Mouse (Mus musculus) CD4-positive, CD25-positive, alpha-beta regulatory T cell, adult 4 months (primary cell): ENCODE data around the gene Pcsk5. TPM values are rescaled to one million over a fixed set of nuclear protein-coding genes. Genes with fewer than 3 reads are reported as not detected.

Experiments used
- ATAC-seq: one replicate; pipeline ENCODE4 v1.8.0; 2017
- polyA plus RNA-seq, 2 experiments: library from polyadenylated mRNA; unstranded; fragments of 100-300 nt; shearing (Covaris generic); gene quantifications; one replicate each; pipeline ENCODE4 v1.2.1; 2017

The Pcsk5 gene
- polyA plus RNA-seq, 2 experiments from 2014 or later, result not detected

- ATAC-seq, result no peak
These were observed 30.8 kb downstream of the Pcsk5 start for GRCm38 (mm10) chr19:17806626-17807025.

GRCm38 (mm10) chr19:17800798-17801197 lies 36.6 kb downstream of the Pcsk5 start:
- ATAC-seq, result no peak

GRCm38 (mm10) chr19:17799419-17800185 lies 37.8 kb downstream of the Pcsk5 start:
- ATAC-seq, result no peak

- no peak for ATAC-seq
These were observed 44.0 kb downstream of the Pcsk5 start for GRCm38 (mm10) chr19:17793457-17793856.

GRCm38 (mm10) chr19:17791485-17792052 lies 45.9 kb downstream of the Pcsk5 start:
- no peak for ATAC-seq

GRCm38 (mm10) chr19:17788617-17789317 lies 48.7 kb downstream of the Pcsk5 start:
- no peak for ATAC-seq

GRCm38 (mm10) chr19:17786744-17787143 lies 50.7 kb downstream of the Pcsk5 start:
- no peak for ATAC-seq

- no peak for ATAC-seq
These were observed 52.8 kb downstream of the Pcsk5 start for GRCm38 (mm10) chr19:17784401-17785192.

GRCm38 (mm10) chr19:17783231-17783630 lies 54.2 kb downstream of the Pcsk5 start:
- ATAC-seq, result no peak

- no peak for ATAC-seq
These were observed 56.1 kb downstream of the Pcsk5 start for GRCm38 (mm10) chr19:17781323-17781722.

GRCm38 (mm10) chr19:17775943-17776342 lies 61.5 kb downstream of the Pcsk5 start:
- no peak for ATAC-seq

GRCm38 (mm10) chr19:17775097-17775496 lies 62.3 kb downstream of the Pcsk5 start:
- ATAC-seq, result no peak

GRCm38 (mm10) chr19:17774061-17774460 lies 63.4 kb downstream of the Pcsk5 start:
- no peak for ATAC-seq

- no peak for ATAC-seq
These were observed 67.6 kb downstream of the Pcsk5 start for GRCm38 (mm10) chr19:17769610-17770399.

- no peak for ATAC-seq
These were observed 72.4 kb downstream of the Pcsk5 start for GRCm38 (mm10) chr19:17765001-17765400.

- ATAC-seq, result no peak
These were observed 74.7 kb downstream of the Pcsk5 start for GRCm38 (mm10) chr19:17762740-17763139.

GRCm38 (mm10) chr19:17761678-17762077 lies 75.8 kb downstream of the Pcsk5 start:
- ATAC-seq, result no peak

GRCm38 (mm10) chr19:17752841-17753240 lies 84.6 kb downstream of the Pcsk5 start:
- no peak for ATAC-seq

- ATAC-seq, result no peak
These were observed 89.1 kb downstream of the Pcsk5 start for GRCm38 (mm10) chr19:17748331-17748730.

- ATAC-seq, result no peak
These were observed 92.1 kb downstream of the Pcsk5 start for GRCm38 (mm10) chr19:17745380-17745779.

- no peak for ATAC-seq
These were observed 92.9 kb downstream of the Pcsk5 start for GRCm38 (mm10) chr19:17744474-17745069.

GRCm38 (mm10) chr19:17741465-17741864 lies 96.0 kb downstream of the Pcsk5 start:
- no peak for ATAC-seq
